Mouse (Mus musculus) liver, embryonic 12.5 days (tissue): ENCODE measurements at regions not wholly inside any gene's neighbourhood (a gene's known extent, or its start where the extent isn't known, plus 50 kb on each side); places are given as distances from the start of the nearest gene placed in this dataset.

Source experiments
- ATAC-seq: fragments of 200-750 bp; cut with Nextera tagmentation; 2 replicates; pipeline ENCODE4 v1.8.0; 2017; ENCODE audit warnings: moderate number of reproducible peaks, mild to moderate bottlenecking, moderate library complexity
- H3K27ac ChIP-seq: fragments of 300-500 bp; sonication (generic); 2 replicates; pipeline ENCODE4 v1.5.1; 2016; ENCODE audit warnings: mild to moderate bottlenecking
- H3K27me3 ChIP-seq: fragments of 300-500 bp; sonication (generic); replicated peaks from 2 replicates; pipeline ENCODE4 v1.6.1; 2016; ENCODE audit warnings: mild to moderate bottlenecking, moderate library complexity
- H3K36me3 ChIP-seq: fragments of 300-500 bp; sonication (generic); 2 replicates; pipeline ENCODE4 v1.6.1; 2016; ENCODE audit warnings: mild to moderate bottlenecking, moderate library complexity
- H3K4me1 ChIP-seq: fragments of 300-500 bp; sonication (generic); 2 replicates; pipeline ENCODE4 v1.6.1; 2016
- H3K4me2 ChIP-seq: fragments of 300-500 bp; sonication (generic); 2 replicates; pipeline ENCODE4 v1.6.1; 2016; ENCODE audit warnings: mild to moderate bottlenecking, moderate library complexity
- H3K4me3 ChIP-seq: fragments of 300-500 bp; sonication (generic); 2 replicates; pipeline ENCODE4 v1.5.1; 2016; ENCODE audit warnings: mild to moderate bottlenecking, moderate library complexity
- H3K9ac ChIP-seq: fragments of 300-500 bp; sonication (generic); 2 replicates; pipeline ENCODE4 v1.6.1; 2016; ENCODE audit warnings: mild to moderate bottlenecking, moderate library complexity
- H3K9me3 ChIP-seq: fragments of 300-500 bp; sonication (generic); replicated peaks from 2 replicates; pipeline ENCODE4 v1.6.1; 2016; ENCODE audit warnings: mild to moderate bottlenecking, moderate library complexity
- WGBS: fragments of 180-500 bp; shearing (Covaris S2); methylation state at CpG from one replicate; pipeline ENCODE4 v1.1.7; 2016; ENCODE audit not compliant: insufficient replicate concordance; 5-methylcytosine and 5-hydroxymethylcytosine counted together

DNA sequence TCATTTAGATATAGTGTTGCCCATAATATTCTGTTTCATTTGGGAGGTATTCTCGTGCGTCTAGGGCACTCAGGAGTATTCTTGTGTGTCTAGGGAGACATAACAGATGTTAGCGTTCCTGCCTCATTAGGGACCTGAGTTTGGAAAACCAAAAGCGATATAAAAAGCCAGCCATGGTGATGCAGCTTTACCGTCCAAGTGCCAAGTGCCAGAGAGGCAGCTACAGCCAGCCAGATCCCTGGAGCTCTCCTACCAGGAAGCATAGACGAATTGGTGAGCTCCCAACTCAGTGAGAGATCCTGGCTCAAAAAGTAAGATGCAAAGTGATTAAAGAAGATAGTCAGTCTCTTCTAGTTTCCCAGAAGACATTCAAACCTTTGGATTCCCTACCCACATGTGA is 308.3 kb upstream of the Sox9 start:
- WGBS, result 74% methylated on average over 6 of the region's 6 CpGs
- no peaks in the 10 kb centered on the region for H3K27me3 ChIP-seq
- no peak overlapping the region for H3K9ac ChIP-seq
- no peaks in the 10 kb centered on the region for H3K4me1 ChIP-seq
- H3K36me3 ChIP-seq, result no peaks in the 10 kb centered on the region
- H3K4me2 ChIP-seq, result no peak overlapping the region
- no peak overlapping the region for H3K27ac ChIP-seq
- ATAC-seq, result no peak
- H3K9me3 ChIP-seq, result no peaks in the 10 kb centered on the region
- H3K4me3 ChIP-seq, result no peak overlapping the region

DNA sequence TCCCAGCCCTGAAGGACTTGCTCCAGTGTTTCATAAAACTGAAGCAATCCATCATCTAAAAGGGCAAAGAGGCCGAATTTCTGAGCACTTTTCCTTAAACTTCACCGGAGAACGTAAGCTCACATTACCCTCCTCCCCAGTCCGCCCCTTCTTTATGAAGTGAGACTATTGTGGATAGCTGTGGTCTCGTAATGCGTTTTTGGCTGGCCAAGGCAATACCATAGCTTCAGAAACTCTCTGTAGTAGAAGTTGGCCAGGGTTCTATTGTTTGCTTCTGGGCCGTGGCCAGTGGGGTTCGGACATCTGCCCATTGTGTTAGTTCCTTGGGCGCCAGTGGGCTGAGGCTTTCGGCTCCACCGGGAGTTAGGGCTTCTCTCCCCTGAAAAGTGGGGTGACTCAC is 301.7 kb upstream of the Sox9 start:
- ATAC-seq, result no peak
- Histone ChIP-seq H3K4me2 (no peak overlapping the region), H3K4me1 (no peaks in the 10 kb centered on the region), H3K4me3 (no peak overlapping the region), H3K9me3 (no peaks in the 10 kb centered on the region), H3K27ac (no peak overlapping the region), H3K27me3 (no peaks in the 10 kb centered on the region), H3K36me3 (no peaks in the 10 kb centered on the region), H3K9ac (no peak overlapping the region)
- 75% methylated on average over 11 of the region's 11 CpGs for WGBS

DNA sequence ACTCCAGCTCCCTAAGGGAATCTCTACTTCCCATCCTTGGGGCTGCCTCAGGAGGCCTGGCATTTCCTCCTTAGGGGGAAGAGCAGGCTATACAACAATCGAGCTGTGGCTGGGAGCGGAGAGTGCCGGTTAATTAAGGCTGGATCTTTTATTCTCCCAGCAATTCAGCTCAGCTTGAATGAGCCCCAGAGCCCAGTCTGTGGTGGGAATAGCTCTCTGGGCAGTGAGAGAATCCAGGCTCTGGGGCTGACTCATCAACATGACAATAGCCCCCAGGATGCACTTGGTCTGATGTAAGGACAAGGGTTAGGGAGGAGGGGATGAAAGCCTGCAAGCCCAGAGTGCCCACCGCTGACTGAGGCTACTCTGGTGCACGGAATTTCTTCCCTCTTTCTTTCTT is 280.2 kb upstream of the Sox9 start:
- no peak for ATAC-seq
- Histone ChIP-seq H3K36me3 (no peaks in the 10 kb centered on the region), H3K9ac (no peak overlapping the region), H3K4me1 (no peaks in the 10 kb centered on the region), H3K9me3 (no peaks in the 10 kb centered on the region), H3K4me3 (no peak overlapping the region), H3K4me2 (no peak overlapping the region), H3K27me3 (no peaks in the 10 kb centered on the region), H3K27ac (no peak overlapping the region)
- 16% methylated on average over 5 of the region's 5 CpGs for WGBS

DNA sequence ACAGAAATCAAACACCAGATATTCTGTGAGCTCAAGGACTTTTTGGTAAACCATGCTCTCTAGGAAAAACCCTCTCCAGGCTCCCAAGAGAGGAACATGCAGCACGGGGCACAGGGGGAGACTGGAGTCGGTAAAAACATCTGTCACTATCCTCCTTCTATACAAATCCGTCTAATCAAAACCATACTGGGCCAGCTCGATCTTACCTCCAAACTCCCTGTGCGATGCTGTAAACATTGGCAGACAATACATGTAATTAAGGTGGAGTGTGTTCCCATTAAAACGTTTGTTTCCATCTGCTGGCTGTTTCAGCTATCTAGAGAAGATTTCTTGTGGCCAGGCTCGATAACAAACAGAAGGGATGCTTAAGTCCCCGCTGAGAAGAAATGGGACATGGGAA is 262.9 kb upstream of the Sox9 start:
- H3K9ac ChIP-seq, result no peak overlapping the region
- H3K4me2 ChIP-seq, result no peak overlapping the region
- H3K4me1 ChIP-seq, result no peaks in the 10 kb centered on the region
- no peak overlapping the region for H3K27ac ChIP-seq
- H3K4me3 ChIP-seq, result no peak overlapping the region
- WGBS, result 65% methylated on average over 8 of the region's 8 CpGs
- no peak for ATAC-seq
- no peaks in the 10 kb centered on the region for H3K27me3 ChIP-seq
- H3K9me3 ChIP-seq, result 0 out of 2 replicates have a peak, but pooled peaks cover 4% of the 10 kb centered on the region
- H3K36me3 ChIP-seq, result no peaks in the 10 kb centered on the region

DNA sequence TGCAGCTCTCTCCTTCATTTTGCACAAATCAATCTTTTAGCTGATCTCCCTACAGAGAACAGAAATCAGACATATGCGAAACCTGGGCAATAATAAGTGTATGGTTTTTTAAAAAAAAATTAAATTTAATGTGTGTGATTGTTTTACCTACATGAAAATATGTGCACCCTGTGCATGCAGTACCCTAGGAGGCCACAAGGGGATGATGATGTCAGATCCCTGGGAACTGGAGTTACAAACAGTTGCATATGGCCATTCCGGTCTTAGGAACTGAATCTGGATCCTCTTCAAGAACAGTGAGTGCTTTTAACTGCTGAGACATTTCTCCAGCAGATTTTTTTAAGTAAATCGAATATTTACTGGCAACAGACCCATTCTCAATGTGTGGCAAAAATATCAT is 257.0 kb upstream of the Sox9 start:
- Histone ChIP-seq H3K4me1 (no peaks in the 10 kb centered on the region), H3K9me3 (0 out of 2 replicates have a peak, but pooled peaks cover 8% of the 10 kb centered on the region), H3K27me3 (no peaks in the 10 kb centered on the region), H3K36me3 (no peaks in the 10 kb centered on the region), H3K27ac (no peak overlapping the region), H3K4me2 (no peak overlapping the region), H3K9ac (no peak overlapping the region), H3K4me3 (no peak overlapping the region)
- no peak for ATAC-seq
- WGBS, result 57% methylated on average over 3 of the region's 3 CpGs

DNA sequence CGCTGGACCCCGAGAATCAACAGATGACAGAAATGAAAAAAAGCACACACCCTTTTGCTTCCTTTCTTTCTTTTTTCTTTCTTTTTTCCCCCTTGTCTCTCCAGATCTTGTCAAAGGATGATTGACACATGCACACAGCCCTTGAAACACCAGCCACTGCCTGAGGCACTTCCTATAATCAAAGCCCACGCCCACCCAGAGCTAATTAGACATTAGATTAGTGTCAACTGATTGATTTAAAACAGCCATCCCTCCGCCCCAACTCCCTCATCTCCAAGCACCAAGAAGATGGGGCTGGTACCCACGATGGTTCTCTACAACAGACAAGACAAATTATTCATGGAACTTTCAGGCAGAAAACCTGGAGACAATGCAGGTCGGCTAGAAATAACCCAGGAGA is 239.5 kb upstream of the Sox9 start:
- Histone ChIP-seq H3K9me3 (0 out of 2 replicates have a peak, but pooled peaks cover 5% of the 10 kb centered on the region), H3K9ac (no peak overlapping the region), H3K27me3 (no peaks in the 10 kb centered on the region), H3K4me1 (no peaks in the 10 kb centered on the region), H3K4me2 (no peak overlapping the region), H3K36me3 (no peaks in the 10 kb centered on the region), H3K4me3 (no peak overlapping the region), H3K27ac (no peak overlapping the region)
- 53% methylated on average over 6 of the region's 6 CpGs for WGBS
- ATAC-seq, result no peak

DNA sequence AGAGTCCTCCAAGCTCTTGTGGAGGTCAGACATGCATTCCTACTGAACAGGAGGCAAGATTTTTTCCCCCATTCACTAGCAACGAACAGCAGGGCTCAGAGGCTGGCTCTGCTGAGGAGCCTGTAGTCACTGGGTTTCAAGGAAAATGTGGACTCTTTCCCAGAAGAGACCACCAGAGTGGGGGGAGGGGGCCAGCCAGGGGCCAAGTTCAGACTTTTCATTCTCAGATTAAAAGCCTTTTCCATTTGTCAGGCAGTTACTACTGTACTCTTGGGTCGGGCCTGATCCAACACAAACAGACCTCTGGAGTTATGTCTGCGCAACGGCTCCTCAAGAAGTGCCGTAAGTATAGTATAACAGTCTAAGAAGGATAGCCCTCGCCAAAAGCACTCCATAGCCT is 238.6 kb upstream of the Sox9 start:
- H3K4me1 ChIP-seq, result no peaks in the 10 kb centered on the region
- no peak overlapping the region for H3K4me3 ChIP-seq
- H3K9me3 ChIP-seq, result 0 out of 2 replicates have a peak, but pooled peaks cover 5% of the 10 kb centered on the region
- H3K36me3 ChIP-seq, result no peaks in the 10 kb centered on the region
- no peaks in the 10 kb centered on the region for H3K27me3 ChIP-seq
- H3K4me2 ChIP-seq, result no peak overlapping the region
- H3K9ac ChIP-seq, result no peak overlapping the region
- no peak overlapping the region for H3K27ac ChIP-seq
- WGBS, result 73% methylated on average over 6 of the region's 6 CpGs
- no peak for ATAC-seq

DNA sequence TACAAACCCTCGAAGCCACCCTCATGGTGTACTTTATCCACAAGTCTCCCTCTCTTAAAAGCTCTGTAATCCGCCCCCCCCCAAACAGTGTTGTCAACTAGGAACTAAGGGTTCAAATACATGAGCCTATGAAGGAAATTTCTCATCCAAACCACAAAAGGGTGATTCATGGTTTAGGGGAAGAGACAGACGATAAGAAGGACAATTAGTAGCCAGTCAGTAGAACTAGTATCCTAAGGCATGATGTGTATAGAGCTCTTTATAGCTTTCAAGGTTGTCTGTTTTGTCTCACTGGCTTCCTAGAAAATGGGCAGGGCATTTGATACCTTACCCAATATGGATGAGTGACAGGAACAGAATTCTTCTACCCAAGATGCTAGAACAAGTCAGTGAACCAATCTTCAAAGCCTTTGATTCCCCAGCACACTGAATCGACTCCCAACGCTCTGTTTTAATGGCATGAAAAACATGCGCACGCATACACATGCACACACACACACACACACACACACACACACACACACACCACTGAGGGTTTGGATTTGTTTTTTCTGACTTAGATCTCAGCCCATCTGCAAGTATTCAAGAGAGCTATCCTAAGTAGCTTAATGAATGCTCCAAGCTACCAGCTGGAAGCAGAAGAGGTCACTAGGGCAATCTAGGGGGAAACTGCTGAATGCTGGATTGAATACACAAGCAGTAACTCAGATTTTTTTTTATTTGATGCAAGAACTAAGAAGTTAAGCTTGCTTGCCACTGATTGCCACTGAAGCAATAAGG is 236.6 kb upstream of the Sox9 start:
- H3K4me1 ChIP-seq, result no peaks in the 10 kb centered on the region
- H3K9ac ChIP-seq, result no peak overlapping the region
- no peaks in the 10 kb centered on the region for H3K27me3 ChIP-seq
- no peak overlapping the region for H3K4me3 ChIP-seq
- WGBS, result 65% methylated on average over 7 of the region's 7 CpGs
- H3K27ac ChIP-seq, result no peak overlapping the region
- no peak overlapping the region for H3K4me2 ChIP-seq
- 0 out of 2 replicates have a peak, but pooled peaks cover 5% of the 10 kb centered on the region for H3K9me3 ChIP-seq
- no peak for ATAC-seq
- no peaks in the 10 kb centered on the region for H3K36me3 ChIP-seq

DNA sequence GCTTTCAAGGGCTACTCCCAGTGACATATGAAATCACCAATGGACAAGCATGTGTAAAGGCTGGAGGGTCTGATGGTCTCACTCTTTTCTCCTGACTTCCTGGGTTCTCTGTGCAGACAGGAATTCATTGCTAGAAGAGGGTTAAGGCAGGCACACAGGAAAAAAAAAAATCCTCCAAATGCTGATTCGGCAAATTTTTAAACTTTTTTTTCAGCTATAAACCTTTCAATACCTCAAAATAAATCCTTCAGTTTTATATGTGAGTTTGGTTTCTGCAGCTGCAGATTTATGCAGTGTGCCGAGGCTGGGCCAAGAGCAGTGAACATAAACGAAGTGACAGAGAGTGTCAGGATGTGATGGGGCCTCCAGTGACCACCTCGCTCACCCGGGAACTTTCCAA is 235.9 kb upstream of the Sox9 start:
- Histone ChIP-seq H3K27me3 (no peaks in the 10 kb centered on the region), H3K36me3 (no peaks in the 10 kb centered on the region), H3K4me1 (no peaks in the 10 kb centered on the region), H3K9me3 (0 out of 2 replicates have a peak, but pooled peaks cover 5% of the 10 kb centered on the region), H3K27ac (no peak overlapping the region), H3K4me2 (no peak overlapping the region), H3K9ac (no peak overlapping the region), H3K4me3 (no peak overlapping the region)
- 53% methylated on average over 5 of the region's 5 CpGs for WGBS
- no peak for ATAC-seq

DNA sequence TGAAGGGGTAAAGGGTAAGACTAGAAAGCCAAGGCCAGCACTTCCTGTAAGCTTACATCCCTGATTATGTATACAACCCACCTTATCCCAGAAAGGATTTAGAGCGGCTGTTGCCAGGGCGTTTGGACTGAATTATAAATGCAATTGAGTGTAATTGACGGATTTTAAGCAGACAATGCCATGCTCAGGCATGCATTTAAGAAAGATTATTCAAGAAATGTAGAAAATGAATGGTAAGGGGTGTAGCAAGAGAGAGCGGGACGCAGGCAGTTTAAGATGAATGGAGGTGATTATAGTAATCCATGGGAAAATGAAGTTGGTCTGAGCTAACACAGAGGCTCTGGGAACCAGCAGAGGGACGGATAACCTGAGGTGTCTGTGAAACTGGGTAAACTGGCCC is 229.2 kb upstream of the Sox9 start:
- H3K4me2 ChIP-seq, result no peak overlapping the region
- WGBS, result 67% methylated on average over 6 of the region's 6 CpGs
- no peak overlapping the region for H3K4me3 ChIP-seq
- H3K27ac ChIP-seq, result no peak overlapping the region
- no peak for ATAC-seq
- H3K9me3 ChIP-seq, result no peaks in the 10 kb centered on the region; the same call in 1 of the 2 replicates
- H3K27me3 ChIP-seq, result no peaks in the 10 kb centered on the region
- H3K36me3 ChIP-seq, result no peaks in the 10 kb centered on the region
- H3K9ac ChIP-seq, result no peak overlapping the region
- H3K4me1 ChIP-seq, result no peaks in the 10 kb centered on the region

DNA sequence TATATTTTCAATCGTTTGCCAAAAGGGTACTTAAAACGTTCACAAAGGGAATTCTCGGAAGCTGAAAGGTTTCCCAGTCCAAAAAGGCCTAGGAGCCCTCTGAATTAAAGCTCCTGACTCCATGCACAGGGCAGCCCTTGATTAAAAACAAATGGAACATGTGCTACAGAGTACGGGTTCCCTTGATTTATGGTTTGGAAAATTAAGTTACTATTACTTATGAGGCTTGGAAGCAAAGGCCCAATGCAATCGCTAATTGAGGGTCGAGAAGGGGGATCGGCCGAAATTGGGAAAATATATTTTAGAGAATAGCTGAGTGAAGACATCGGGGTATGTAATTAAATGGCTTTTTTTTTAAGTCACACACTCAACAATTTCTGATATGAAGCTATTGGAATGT is 219.0 kb upstream of the Sox9 start:
- no peak for ATAC-seq
- H3K4me3 ChIP-seq, result no peak overlapping the region
- no peaks in the 10 kb centered on the region for H3K27me3 ChIP-seq
- no peaks in the 10 kb centered on the region for H3K36me3 ChIP-seq
- peaks cover 4% of the 10 kb centered on the region; the same call in 1 of the 2 replicates for H3K9me3 ChIP-seq
- no peak overlapping the region for H3K4me2 ChIP-seq
- H3K4me1 ChIP-seq, result no peaks in the 10 kb centered on the region
- 74% methylated on average over 9 of the region's 9 CpGs for WGBS
- H3K27ac ChIP-seq, result no peak overlapping the region
- no peak overlapping the region for H3K9ac ChIP-seq

DNA sequence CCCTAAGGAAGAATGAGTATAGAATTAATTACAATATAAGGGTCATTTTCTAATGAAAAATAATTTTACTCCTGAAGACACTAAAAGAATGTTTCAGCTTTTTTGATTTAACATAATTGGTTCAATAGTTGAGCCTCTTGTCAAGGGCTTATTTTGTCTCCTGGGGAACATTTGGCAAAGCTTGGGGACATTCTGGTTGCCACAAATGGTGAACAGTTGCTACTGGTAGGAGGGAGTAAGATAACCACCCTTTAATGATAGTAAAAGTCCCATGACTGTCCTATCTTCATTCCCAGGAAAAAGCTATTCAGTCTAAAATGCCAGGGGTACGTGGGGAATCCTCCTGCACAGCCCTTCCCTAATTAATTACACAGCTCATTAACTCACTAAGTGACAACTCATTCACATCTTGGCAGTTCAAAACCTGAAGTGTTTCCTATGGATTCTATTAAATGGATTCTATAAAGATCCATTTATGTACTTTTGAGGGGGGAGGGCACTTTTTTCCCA is 217.3 kb upstream of the Sox9 start:
- WGBS, result 32% methylated on average over 1 of the region's 1 CpGs
- no peak overlapping the region for H3K27ac ChIP-seq
- no peak for ATAC-seq

DNA sequence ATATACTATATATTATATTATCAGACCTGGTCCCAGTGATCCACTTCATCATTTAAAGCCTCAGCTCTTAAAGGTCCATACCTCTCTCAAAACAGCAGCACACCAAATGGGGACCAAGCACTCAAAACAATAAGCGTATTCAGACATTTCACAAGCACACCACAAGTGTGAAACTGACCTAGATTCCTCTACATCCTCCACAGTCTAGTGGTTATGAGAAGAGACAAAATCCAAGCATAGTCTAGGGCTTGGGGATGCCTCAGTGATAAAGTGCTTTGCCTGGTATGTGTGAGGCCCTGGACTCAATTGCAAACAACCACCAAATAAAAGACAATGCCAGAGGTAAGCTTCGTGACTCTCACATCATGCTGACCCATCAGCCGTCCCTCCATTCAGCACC is 216.0 kb upstream of the Sox9 start:
- 67% methylated on average over 3 of the region's 3 CpGs for WGBS

More for the DNA sequence above, 217.3 kb upstream of the Sox9 start:
- Histone ChIP-seq H3K4me1 (no peaks in the 10 kb centered on the region), H3K36me3 (no peaks in the 10 kb centered on the region), H3K4me2 (no peak overlapping the region), H3K4me3 (no peak overlapping the region), H3K9ac (no peak overlapping the region), H3K9me3 (no peaks in the 10 kb centered on the region), H3K27me3 (no peaks in the 10 kb centered on the region)

More for the DNA sequence above, 216.0 kb upstream of the Sox9 start:
- H3K9me3 ChIP-seq, result no peaks in the 10 kb centered on the region
- ATAC-seq, result no peak
- H3K4me2 ChIP-seq, result no peak overlapping the region
- no peak overlapping the region for H3K4me3 ChIP-seq
- H3K4me1 ChIP-seq, result no peaks in the 10 kb centered on the region
- no peak overlapping the region for H3K9ac ChIP-seq
- H3K36me3 ChIP-seq, result no peaks in the 10 kb centered on the region
- no peak overlapping the region for H3K27ac ChIP-seq
- no peaks in the 10 kb centered on the region for H3K27me3 ChIP-seq
